Mouse (Mus musculus) liver, postnatal 0 days (tissue): Measurements from ENCODE around the gene Hoxb4. TPM values are rescaled to one million over a fixed set of nuclear protein-coding genes. Genes with fewer than 3 reads are reported as not detected.

ENCODE experiments used
- ATAC-seq: fragments of 200-750 bp; cut with Nextera tagmentation; 2 replicates; pipeline ENCODE4 v1.8.0; 2017; ENCODE audit warnings: mild to moderate bottlenecking, moderate library complexity
- DNase-seq: peaks from one replicate; pipeline ENCODE4 v3.0.0-alpha.2; 2016
- H3K27ac ChIP-seq: fragments of 300-500 bp; sonication (generic); 2 replicates; pipeline ENCODE4 v1.5.1; 2014; ENCODE audit warnings: antibody characterized with exemption, moderate library complexity, mild to moderate bottlenecking, low read depth
- H3K27me3 ChIP-seq: fragments of 300-500 bp; sonication (generic); 2 replicates; pipeline ENCODE4 v1.6.1; 2014; ENCODE audit warnings: low read length, control low read depth, mixed read lengths; ENCODE audit not compliant: insufficient read depth
- H3K36me3 ChIP-seq: fragments of 300-500 bp; sonication (generic); replicated peaks from 2 replicates; pipeline ENCODE4 v1.6.1; 2014; ENCODE audit warnings: mild to moderate bottlenecking, control low read depth, low read length, moderate library complexity, mixed read lengths; ENCODE audit not compliant: insufficient read depth
- H3K4me1 ChIP-seq: fragments of 300-500 bp; sonication (generic); 2 replicates; pipeline ENCODE4 v1.6.1; 2014; ENCODE audit warnings: antibody characterized with exemption, mild to moderate bottlenecking, control low read depth; ENCODE audit not compliant: insufficient read depth
- H3K4me2 ChIP-seq: fragments of 300-500 bp; sonication (generic); 2 replicates; pipeline ENCODE4 v1.6.1; 2014; ENCODE audit warnings: low read depth, mild to moderate bottlenecking, low read length, moderate library complexity, mixed read lengths
- H3K4me3 ChIP-seq: fragments of 300-500 bp; sonication (generic); 2 replicates; pipeline ENCODE4 v1.5.1; 2014; ENCODE audit warnings: low read depth, low read length
- H3K9ac ChIP-seq: fragments of 300-500 bp; sonication (generic); replicated peaks from 2 replicates; pipeline ENCODE4 v1.6.1; 2014; ENCODE audit warnings: mild to moderate bottlenecking, moderate library complexity
- H3K9me3 ChIP-seq: fragments of 300-500 bp; sonication (generic); 2 replicates; pipeline ENCODE4 v1.6.1; 2016; ENCODE audit warnings: mild to moderate bottlenecking, control low read depth, low read length, mixed read lengths
- CTCF ChIP-seq: sonication (generic); IDR thresholded peaks from 2 replicates; pipeline ENCODE4 v1.5.1; 2016; ENCODE audit warnings: antibody characterized with exemption, low read depth
- EP300 ChIP-seq: IDR thresholded peaks from 2 replicates; pipeline ENCODE4 v1.6.1; 2016; ENCODE audit warnings: antibody characterized with exemption, low read depth, mild to moderate bottlenecking
- WGBS: fragments of 180-500 bp; shearing (Covaris S2); extraction: QIAGEN DNeasy Blood & Tissue Kit; methylation state at CpG from one replicate; pipeline ENCODE4 v1.1.7; 2014; ENCODE audit not compliant: insufficient replicate concordance; 5-methylcytosine and 5-hydroxymethylcytosine counted together
- polyA plus RNA-seq: library from polyadenylated mRNA; unstranded; fragments of >200 nt; fragmentation: Nextera tagmentation; extraction: Ambion mirVana; gene quantifications from 2 replicates; pipeline ENCODE4 v1.2.1, GENCODE M21; 2015

Hoxb4 gene
- polyA plus RNA-seq, 1 experiment from 2014 or later, result 0.27 TPM

- Histone ChIP-seq H3K4me2 (peak overlapping the region; percentile 69), H3K36me3 (no peaks in the 10 kb centered on the region), H3K9me3 (no peaks in the 10 kb centered on the region), H3K27ac (peak overlapping the region; percentile 68), H3K4me3 (peak overlapping the region; percentile 49), H3K4me1 (no peaks in the 10 kb centered on the region), H3K9ac (peak overlapping the region; percentile 54), H3K27me3 (peaks cover 73% of the 10 kb centered on the region)
- TF ChIP-seq EP300 (no peak), CTCF (no peak)
- under 1% methylated on average over 34 of the region's 34 CpGs for WGBS
- ATAC-seq, result no peak; the same call in 1 of the 2 replicates
- peak; percentile 15 for DNase-seq
These were observed 1.2 kb downstream of the Hoxb4 start for GRCm38 (mm10) chr11:96319071-96319902.

DNA sequence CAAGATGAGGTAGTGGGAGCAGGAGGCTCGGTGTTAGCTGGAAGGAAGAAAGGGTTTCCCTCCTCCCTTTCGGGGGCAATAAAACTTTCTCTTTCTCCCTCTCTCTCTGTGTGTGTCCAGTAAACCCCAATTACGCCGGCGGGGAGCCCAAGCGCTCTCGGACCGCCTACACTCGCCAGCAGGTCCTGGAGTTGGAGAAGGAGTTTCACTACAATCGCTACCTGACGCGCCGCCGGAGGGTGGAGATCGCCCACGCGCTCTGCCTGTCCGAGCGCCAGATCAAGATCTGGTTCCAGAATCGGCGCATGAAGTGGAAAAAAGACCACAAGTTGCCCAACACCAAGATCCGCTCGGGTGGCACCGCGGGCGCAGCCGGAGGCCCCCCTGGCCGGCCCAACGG lies 1.8 kb downstream of the Hoxb4 start:
- WGBS, result under 1% methylated on average over 29 of the region's 29 CpGs
- Histone ChIP-seq H3K27me3 (peaks cover 70% of the 10 kb centered on the region), H3K4me2 (peak overlapping the region; percentile 69), H3K36me3 (no peaks in the 10 kb centered on the region), H3K4me3 (peak overlapping the region; percentile 49), H3K9ac (peak overlapping the region; percentile 11; the same call in 1 of the 2 replicates), H3K27ac (peak overlapping the region; percentile 55), H3K4me1 (no peaks in the 10 kb centered on the region), H3K9me3 (no peaks in the 10 kb centered on the region)
- TF ChIP-seq CTCF, result no peak
- TF ChIP-seq EP300, result no peak
- DNase-seq, result peak; percentile 18
- no peak for ATAC-seq

GRCm38 (mm10) chr11:96320688-96321087 lies 2.6 kb downstream of the Hoxb4 start:
- WGBS, result 46% methylated on average over 17 of the region's 17 CpGs
- Histone ChIP-seq H3K9ac (no peak overlapping the region), H3K4me2 (peak overlapping the region; percentile 32; the same call in 1 of the 2 replicates), H3K36me3 (no peaks in the 10 kb centered on the region), H3K9me3 (no peaks in the 10 kb centered on the region), H3K27me3 (peaks cover 68% of the 10 kb centered on the region), H3K4me1 (no peaks in the 10 kb centered on the region), H3K27ac (no peak overlapping the region; the same call in 1 of the 2 replicates), H3K4me3 (no peak overlapping the region)
- DNase-seq (peak; percentile 13), ATAC-seq (no peak)
- TF ChIP-seq CTCF (no peak), EP300 (no peak)

DNA sequence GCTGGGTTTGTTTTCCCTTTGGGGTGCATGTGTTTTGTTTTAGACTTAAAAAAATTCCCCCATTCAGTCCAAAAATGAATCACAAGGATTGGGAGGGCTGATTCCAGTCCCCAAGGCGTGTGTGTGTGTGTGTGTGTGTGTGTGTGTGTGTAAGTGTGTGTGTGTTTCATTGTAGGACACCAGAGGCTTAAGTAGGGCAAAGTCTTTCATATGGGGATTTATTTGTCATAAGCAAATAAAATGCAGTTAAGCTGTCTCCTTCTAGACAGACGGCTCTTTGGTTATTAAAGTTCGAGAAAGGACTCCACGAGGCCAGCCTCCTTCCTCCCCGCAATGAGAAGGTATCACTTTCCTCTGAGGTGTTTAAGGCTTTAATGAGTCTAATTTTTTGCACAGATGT lies 3.8 kb downstream of the Hoxb4 start:
- Histone ChIP-seq H3K9ac (no peak overlapping the region), H3K36me3 (no peaks in the 10 kb centered on the region), H3K27me3 (peaks cover 66% of the 10 kb centered on the region), H3K4me2 (no peak overlapping the region), H3K27ac (no peak overlapping the region), H3K9me3 (no peaks in the 10 kb centered on the region), H3K4me1 (no peaks in the 10 kb centered on the region), H3K4me3 (no peak overlapping the region)
- DNase-seq (no peak), ATAC-seq (no peak)
- WGBS, result 44% methylated on average over 5 of the region's 5 CpGs
- no peak for TF ChIP-seq CTCF
- no peak for TF ChIP-seq EP300

GRCm38 (mm10) chr11:96322738-96323137 lies 4.7 kb downstream of the Hoxb4 start:
- H3K27ac ChIP-seq, result no peak overlapping the region

GRCm38 (mm10) chr11:96323154-96323553 lies 5.1 kb downstream of the Hoxb4 start, which contains the start of gene Hoxb3:
TSS of gene Hoxb3 (plus strand) at chr11:96323326.
- Histone ChIP-seq H3K4me1 (no peaks in the 10 kb centered on the region), H3K27ac (no peak within 1 kb of the TSS), H3K4me2 (no peak within 1 kb of the TSS), H3K36me3 (no peaks in the 10 kb centered on the region), H3K4me3 (no peak within 1 kb of the TSS), H3K9ac (no peak within 1 kb of the TSS), H3K9me3 (no peaks in the 10 kb centered on the region), H3K27me3 (peaks cover 67% of the 10 kb centered on the region)
- DNase-seq (no peak), ATAC-seq (no peak)
- no peak for TF ChIP-seq EP300
- TF ChIP-seq CTCF, result no peak
- 46% methylated on average over 10 of the region's 10 CpGs for WGBS

More at GRCm38 (mm10) chr11:96322738-96323137, 4.7 kb downstream of the Hoxb4 start:
- no peak for DNase-seq
- no peaks in the 10 kb centered on the region for H3K36me3 ChIP-seq
- H3K4me1 ChIP-seq, result no peaks in the 10 kb centered on the region
- H3K4me2 ChIP-seq, result no peak overlapping the region
- WGBS, result 39% methylated on average over 6 of the region's 6 CpGs
- no peak overlapping the region for H3K4me3 ChIP-seq
- H3K9ac ChIP-seq, result no peak overlapping the region
- no peaks in the 10 kb centered on the region for H3K9me3 ChIP-seq
- ATAC-seq, result no peak
- peaks cover 68% of the 10 kb centered on the region for H3K27me3 ChIP-seq
- TF ChIP-seq EP300 (no peak), CTCF (no peak)
